Mouse (Mus musculus): ENCODE measurements around the gene Fam136a.
"Not testable (repeated sequence)": the region's sequence is repeated elsewhere in the genome, so short reads cannot be mapped to it uniquely, and the experiment has no call there.

Fam136a gene

GRCm38 (mm10) chr6:86366125-86366852 is 843 bp downstream of the Fam136a start:
- DNase-seq (ENCODE audit: low spot score in 2 of 2) = peak in 1 of 2 experiments; percentile 42

DNA sequence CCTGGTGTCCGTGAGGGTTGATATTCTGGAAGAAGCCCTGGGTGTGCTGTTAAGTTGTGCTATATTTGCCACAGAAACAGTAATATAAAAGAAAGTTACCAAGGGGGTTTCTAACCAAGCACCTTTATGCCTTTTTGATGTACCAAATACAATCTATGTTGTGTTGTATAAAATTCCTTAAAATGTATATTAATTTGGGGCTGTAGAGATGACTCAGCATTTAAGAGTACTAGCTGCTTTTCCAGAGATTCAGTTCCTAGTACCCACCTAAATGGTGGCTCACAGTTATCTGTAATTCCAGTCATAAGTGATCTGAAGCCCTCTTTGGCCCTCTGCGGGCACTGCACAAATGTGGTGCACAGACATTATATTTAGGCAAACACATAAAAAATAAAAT is 1.4 kb downstream of the Fam136a start:
- no peak for DNase-seq (ENCODE audit: low spot score in 2 of 2)

DNA sequence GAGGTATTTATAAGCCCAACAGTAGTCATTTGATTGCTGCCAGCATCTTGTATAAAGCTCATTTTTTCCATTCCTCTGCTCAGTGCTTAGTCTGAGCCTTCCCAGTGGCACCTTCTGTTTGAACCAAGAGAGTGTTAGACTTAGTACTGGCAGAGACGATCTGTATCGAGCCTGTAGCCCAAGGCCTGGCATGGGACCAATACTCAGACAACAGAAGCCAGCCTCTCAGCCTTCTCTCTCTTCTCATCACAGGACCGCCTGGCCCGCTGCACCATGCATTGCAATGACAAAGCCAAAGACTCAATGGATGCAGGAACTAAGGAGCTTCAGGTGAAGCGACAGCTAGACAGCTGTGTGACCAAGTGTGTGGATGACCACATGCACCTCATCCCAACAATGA is 3.0 kb downstream of the Fam136a start:
- DNase-seq (ENCODE audit: low spot score in 2 of 2) = no peak

DNA sequence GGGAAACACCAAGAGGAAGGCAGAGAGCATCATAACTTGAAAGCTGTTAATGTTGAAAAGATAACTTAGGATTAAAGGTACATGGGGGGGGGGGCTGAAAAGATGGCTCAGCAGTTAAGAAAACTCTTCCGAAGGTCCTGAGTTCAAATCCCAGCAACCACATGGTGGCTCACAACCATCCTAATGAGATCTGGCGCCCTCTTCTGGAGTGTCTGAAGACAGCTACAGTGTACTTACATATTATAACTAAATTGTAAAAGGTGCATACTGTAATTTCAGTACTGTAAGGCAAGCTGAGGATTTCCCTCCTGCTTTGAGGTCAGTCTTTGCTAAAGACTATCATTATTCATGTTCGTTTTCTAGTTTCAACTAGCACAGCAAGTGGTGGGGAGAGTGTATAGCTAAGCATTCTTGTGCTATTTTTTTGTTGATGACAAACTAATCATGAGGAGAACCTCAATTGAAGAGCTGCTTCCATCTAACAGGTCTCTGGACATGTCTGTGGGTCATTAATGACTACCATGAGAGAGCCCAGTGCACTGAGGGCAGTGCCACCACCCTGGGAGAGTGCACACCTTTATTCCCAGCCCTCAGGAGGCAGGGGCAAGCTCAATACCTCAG is 4.8 kb downstream of the Fam136a start:
- no peak for DNase-seq (ENCODE audit: low spot score in 2 of 2)

DNA sequence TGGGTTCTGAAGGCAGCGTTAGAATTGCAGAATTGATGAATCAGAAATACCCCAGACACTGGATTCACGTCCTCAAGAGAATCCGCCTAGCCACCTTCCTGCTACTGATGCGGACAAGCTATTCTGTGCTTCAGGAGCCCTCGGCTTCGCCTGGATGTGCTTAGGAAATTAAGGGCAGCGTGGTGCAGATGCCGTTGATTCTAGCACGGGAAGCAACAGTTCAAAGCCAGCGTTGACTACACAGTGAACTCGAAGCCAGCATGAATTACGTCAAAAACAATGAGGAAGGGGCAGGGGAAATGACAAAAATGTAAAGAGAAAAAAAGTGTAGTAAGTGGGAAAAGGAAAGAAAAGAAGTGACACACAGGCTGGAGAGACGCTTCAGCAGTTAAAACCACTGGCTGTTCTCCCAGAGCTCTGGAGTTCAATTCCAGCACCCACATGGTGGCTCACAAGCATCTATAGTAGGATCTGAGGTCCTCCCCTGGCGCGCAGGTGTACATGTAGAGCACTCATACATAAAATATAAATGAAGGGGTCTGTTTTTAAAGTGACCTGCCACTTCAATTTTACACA is 5.4 kb downstream of the Fam136a start, which contains the start of gene Snrpg:
TSS of gene Snrpg (plus strand) at position 541 of the 576 bp plus-strand sequence.
- no peak for DNase-seq (ENCODE audit: low spot score in 2 of 2)

- peak; percentile 92 to 94 for DNase-seq (ENCODE audit: low spot score in 2 of 2)
Observed at GRCm38 (mm10) chr6:86371340-86371911, 6.0 kb downstream of the Fam136a start.

DNA sequence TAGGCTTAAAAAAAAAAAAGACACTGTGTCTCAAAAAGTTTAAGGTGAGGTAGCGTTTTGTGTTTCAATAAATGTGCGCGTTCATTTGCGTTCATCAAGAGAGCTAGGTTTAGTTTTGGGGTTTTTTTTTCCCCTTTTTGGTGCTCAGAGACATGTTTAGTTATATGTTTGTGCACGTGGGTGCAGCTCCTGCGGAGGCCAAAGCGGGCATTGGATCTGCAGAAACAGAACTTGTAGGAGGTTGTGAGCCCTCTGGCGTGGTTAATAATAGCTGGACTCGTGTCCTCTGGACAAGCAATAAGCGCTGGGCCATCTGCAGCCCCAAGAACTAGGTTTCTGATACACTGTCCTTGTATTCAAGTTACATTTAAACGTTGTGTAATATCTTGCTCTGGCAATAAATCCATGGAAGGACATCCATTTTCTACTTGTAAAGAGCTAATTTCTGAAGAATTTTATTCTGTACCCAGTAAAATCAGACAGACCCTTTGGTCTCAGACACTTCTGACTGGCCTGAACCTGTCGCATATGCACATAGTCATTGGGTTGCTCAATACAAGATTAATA is 6.6 kb downstream of the Fam136a start:
- no peak for DNase-seq (ENCODE audit: low spot score in 2 of 2)

DNA sequence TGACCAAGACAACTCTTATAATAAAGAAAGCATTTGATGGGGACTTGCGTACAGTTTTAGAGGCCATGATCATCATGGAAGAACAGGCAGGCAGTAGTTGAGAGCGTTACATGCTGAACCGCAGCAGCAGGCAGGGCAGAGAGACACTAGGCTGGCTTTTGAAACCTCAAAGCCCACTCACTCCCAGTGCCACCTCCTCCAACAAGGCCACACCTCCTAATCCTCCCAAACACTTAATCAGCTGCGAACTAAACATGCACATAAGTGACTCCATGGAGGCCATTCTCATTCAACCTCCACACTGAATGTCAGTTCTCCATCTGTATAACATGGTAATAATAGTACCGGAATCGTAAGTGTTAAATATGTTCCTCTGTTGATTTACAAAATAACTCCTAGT is 8.1 kb downstream of the Fam136a start:
- no peak for DNase-seq (ENCODE audit: low spot score in 2 of 2)

DNA sequence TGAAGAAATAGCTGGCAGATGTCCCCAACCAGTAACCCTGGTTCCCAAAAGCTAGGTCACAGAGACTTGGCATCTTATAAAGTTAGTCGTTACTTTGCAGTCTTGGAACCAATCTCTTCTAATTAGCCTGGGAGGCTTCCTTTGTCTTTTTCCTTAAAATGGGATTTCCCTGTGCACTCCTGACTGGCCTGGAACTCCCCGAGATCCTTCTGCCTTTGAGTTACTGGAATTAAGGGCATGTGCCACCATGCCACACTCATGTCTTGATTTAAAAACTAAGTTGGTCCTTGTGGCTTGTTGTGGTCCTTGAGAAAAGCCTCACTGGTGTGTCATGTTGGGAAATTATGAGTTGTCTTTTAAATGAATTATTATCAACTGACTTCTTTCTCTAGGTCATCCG is 12.9 kb downstream of the Fam136a start:
- no peak for DNase-seq (ENCODE audit: low spot score in 2 of 2)

DNA sequence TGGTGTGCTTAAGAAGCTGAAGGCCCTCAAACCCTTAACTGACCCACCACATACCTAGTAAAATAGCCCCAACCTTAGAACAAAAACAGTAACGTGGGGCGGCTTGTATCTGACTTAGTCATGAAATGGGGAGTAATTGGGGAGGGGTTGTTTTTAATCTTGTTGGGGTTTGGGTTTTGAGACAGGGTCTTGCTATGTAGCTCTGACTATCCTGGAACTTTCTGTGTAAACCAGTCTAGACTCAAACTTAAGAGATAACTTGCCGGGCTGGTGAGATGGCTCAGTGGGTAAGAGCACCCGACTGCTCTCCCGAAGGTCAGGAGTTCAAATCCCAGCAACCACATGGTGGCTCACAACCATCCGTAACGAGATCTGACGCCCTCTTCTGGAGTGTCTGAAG is 14.7 kb downstream of the Fam136a start:
- not testable (repeated sequence) for DNase-seq (ENCODE audit: low spot score in 2 of 2)

DNA sequence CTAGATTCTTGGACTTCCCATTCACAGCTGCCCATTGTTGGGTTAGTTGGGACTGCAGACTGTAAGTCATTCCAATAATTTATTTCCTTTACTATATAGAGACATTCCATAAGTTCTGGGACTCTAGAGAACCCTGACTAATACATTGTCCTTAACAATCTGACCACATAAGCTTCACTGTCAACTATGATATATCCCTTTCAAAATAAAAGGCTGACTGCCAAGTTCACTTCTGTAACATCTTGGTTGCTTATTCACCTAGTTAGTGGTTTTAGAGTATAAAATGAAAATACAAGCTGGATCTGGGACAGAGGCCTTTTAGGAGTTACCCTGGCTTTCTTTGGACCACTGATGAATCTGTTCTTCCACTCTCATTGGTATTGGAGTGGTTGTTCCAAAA is 17.1 kb downstream of the Fam136a start:
- no peak for DNase-seq (ENCODE audit: low spot score in 2 of 2)

DNA sequence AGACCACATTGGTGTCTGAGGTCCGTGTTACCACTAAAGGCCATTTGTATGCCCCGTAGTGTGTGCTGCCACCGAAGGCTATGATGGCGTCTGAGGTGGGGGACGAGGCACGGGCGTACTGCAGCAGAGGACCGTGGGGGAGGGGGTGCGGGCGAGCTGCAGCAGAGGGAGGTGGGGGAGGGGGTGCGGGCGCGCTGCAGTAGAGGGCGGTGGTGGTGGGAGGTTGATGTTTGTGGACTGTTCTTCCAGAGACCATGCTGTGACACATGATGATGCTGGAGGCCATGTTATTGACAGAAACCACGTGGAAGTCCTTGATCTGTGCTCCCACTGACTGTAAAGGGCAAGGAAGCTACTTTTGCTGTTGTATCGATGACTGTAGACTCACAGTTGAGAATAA is 17.9 kb downstream of the Fam136a start:
- no peak for DNase-seq (ENCODE audit: low spot score in 2 of 2)

DNA sequence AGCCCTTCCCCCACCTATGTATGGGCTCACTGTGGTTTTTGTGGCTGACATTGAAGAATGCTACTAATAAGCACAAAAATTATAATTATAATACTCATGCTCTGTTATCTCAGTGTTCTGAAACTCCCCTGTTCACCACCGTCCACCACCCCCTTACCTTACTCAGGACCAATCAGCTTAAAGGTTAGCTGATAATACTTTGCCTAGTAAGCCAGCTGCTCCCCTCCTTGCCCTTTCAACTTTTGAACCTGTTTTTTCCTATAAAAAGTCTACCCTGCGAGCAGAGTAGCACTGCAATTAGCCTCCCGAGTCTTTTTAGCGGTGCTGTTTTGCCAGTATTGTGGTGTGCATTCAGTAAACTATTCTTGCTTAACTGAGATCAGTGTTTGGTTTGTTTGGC is 19.2 kb downstream of the Fam136a start:
- DNase-seq (ENCODE audit: low spot score in 2 of 2) = no peak

GRCm38 (mm10) chr6:86385362-86386104 is 20.1 kb downstream of the Fam136a start:
- DNase-seq (ENCODE audit: low spot score in 2 of 2) = no peak

DNA sequence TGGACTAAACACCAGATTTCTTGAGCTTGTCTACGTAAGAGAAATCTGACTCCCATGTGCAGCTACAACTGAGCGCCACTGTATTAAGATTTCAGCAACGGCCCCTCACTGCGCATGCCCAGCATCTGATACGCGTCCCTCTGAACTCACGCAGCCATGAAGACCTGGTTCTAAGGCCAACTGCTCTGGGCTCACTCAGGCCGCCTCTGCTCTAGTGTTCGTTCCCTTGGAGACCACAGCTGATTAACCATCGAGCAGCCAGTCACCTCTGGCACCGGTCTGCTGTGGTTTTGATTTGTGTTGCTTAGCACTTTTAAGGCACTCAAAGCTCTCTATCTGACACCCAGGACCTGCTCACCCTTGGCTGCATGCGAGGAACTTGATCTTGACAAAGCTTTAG is 21.9 kb downstream of the Fam136a start:
- no peak for DNase-seq (ENCODE audit: low spot score in 2 of 2)

DNA sequence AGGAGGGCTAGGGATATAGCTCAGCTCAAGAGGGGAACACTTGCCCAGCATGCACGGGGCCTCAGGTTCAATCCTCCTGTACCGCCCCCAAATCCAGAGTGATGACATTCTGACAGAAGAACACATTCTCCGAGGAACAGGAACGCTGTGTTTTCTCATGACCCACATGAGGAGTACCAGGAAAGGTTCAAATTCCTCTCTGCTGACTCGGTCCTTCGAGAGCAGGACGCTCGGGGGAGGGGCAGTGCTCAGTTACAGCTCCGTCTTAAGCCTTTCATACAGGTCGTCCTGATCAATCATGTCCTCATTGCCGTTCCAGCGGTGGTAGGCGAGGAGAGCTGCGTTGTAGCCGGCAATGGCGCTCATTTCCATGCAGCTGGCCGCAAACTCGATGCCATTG is 23.0 kb downstream of the Fam136a start:
- DNase-seq (ENCODE audit: low spot score in 2 of 2) = no peak

DNA sequence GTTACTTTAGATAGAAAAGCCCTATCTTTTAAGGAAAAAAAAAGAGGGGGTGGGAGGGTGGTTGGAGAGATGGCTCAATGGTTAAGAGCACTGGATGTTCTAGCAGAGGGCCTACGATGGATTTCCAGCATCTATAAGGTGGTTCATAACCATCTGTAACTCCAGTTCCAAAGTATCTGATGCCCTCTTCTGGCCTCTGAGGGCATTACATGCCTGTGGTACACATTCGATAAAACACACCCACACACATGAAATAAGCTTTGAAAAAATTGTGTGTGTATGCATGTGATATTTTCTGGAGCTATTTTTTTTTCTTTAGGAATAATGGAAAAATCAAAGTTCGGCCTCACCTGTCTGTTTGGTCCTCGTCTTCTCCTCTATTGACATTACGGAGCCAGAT is 25.9 kb downstream of the Fam136a start:
- DNase-seq (ENCODE audit: low spot score in 2 of 2) = no peak

DNA sequence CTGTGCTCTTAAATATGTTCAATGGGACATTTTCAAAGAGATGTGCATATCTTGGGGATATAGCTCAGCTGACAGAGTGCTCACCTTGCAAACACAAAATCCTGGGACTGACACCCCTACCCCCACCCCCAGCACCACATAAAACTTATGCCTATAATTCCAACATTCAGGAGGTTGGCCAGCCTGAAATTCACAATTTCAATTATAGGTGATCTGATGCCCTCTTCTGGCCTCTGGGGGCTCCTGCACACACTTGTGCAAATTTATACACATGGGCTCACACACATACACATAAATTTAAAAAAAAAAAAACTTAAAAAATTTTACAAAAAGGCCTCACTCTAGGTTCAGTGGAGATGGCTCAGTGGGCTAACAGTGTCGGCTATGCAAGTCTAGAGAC is 27.7 kb downstream of the Fam136a start:
- DNase-seq (ENCODE audit: low spot score in 2 of 2) = no peak

- no peak for DNase-seq (ENCODE audit: low spot score in 2 of 2)
Observed at GRCm38 (mm10) chr6:86394078-86394720, 28.8 kb downstream of the Fam136a start.

GRCm38 (mm10) chr6:86395021-86395420 is 29.6 kb downstream of the Fam136a start:
- DNase-seq (ENCODE audit: low spot score in 2 of 2) = no peak

GRCm38 (mm10) chr6:86395969-86396368 is 30.5 kb downstream of the Fam136a start:
- no peak for DNase-seq (ENCODE audit: low spot score in 2 of 2)

All from urinary bladder, postnatal 4 days (tissue).